Mouse (Mus musculus): ENCODE measurements around the gene Bloc1s6.

The Bloc1s6 gene

GRCm38 (mm10) chr2:122765071-122765793 lies 26.9 kb downstream of the Bloc1s6 start, which contains the start of gene Sqor:
Gene Sqor, plus strand, starts transcription at chr2:122765237.
- peak; percentile 63 to 68 for DNase-seq

DNA sequence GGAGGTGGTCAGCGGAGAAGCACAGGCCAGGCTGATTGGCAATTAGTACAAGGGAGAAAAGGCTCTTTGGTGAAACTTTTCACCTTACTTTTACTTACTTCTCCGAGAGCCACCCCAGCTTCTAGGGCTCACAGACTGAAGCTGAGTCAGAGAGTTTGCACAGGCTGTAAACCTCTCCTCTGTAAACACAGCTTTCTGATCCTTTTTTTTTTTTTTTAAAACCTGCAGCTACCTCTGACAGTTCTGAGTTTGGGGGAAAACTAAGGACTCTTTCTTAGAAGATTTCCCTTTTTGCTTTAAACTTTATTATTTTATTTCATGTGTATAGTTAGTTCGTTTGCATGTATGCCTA lies 27.5 kb downstream of the Bloc1s6 start:
- DNase-seq: no peak

DNA sequence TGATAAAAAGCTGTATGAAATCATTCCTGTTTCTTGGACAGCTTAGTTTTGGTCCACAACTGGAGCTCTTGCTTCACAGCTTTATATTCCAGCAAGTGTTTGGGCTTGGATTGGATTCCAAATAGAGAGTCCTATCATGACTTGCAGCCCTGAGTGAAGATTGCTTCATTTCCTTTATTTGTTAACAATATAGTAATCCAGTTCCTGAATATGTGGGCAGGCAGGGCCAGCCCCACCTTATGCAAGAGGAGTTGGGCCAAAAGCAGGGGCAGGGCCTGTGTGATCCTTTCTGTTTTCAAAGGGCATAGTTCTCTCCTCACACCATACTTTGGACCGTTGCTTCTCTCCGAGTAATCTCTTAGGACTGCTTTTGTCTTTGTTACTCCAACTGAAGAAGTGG lies 32.7 kb downstream of the Bloc1s6 start:
- no peak for DNase-seq

DNA sequence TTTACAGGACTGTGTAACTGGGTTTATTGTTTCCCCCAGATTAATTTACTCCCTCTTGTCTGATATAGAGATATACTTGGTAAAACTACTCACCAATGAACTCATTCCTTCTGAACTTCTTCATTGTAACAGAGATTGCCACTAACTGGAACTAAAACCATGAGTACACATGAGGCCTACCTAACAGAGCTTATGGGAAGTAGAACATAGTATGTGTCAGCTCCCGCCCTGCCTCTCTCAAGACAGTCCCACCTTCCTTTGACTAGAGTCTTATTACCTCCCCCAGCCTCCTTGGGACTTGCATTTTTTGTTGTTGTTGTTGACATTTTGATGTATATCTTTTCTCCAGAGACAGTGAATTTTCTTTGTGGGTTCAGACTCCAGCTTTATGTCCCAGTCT lies 34.6 kb downstream of the Bloc1s6 start:
- no peak for DNase-seq

GRCm38 (mm10) chr2:122775491-122775890 lies 37.2 kb downstream of the Bloc1s6 start:
- no peak for DNase-seq

- DNase-seq: no peak
These were observed 38.5 kb downstream of the Bloc1s6 start for GRCm38 (mm10) chr2:122776823-122777222.

DNA sequence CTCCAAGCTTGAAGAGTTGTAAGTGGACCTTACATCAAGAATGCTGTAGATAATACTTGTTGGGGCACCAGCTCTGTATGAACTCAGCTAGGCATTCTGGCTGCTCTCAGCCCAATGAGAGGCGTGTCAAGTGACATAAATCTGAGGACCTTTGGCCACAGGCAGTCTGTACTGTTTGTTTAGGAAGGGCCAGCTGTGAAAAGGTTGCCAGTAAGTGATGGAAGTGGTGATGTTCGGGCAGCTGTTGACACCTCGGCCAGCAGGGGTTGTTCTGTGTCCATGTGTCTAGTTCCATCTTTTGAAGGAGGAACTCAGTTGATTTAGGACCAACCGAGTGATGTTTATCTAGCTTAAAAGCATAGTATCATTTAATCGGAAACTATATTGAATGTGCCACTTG lies 41.7 kb downstream of the Bloc1s6 start:
- DNase-seq: no peak

DNA sequence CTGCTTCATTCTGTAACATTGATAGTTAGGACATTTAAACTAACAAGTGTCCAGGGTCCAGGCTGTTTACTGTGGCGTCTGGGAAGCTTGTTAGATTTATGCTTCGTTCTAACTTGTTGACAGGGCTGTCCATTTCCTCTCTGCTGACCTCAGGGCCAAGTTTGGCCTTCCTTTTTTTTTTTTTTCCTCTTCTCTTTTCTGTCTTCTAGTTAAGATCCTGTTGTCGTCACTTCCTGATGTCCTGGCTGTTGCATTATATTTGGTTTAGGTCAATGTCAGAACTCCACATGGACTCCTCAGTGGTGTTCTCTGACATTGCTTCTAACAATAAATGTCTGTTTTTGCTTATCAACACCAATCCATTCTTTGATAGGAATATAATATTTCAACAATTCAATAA lies 42.1 kb downstream of the Bloc1s6 start:
- DNase-seq: no peak

- DNase-seq: no peak
These were observed 43.5 kb downstream of the Bloc1s6 start for GRCm38 (mm10) chr2:122781590-122782356.

DNA sequence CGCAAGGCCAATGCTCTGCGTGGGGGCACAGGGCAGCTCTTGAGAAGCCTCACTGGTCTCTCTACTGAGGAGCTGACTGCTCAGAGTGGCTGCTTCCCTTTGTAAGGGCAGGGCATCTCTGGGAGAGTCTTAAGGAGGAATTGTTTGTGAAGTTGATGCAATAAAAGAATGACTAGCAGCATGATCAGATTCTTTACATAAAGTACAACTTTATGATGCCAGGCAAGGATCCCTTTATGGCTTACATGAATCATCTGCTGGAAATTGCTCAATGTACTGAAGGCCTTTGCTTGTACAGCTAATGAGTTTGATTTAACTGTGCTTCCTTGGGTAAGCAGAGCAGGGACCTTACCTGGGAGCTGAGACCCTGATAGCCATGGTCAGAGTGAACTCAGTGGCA lies 45.4 kb downstream of the Bloc1s6 start:
- DNase-seq: no peak

DNA sequence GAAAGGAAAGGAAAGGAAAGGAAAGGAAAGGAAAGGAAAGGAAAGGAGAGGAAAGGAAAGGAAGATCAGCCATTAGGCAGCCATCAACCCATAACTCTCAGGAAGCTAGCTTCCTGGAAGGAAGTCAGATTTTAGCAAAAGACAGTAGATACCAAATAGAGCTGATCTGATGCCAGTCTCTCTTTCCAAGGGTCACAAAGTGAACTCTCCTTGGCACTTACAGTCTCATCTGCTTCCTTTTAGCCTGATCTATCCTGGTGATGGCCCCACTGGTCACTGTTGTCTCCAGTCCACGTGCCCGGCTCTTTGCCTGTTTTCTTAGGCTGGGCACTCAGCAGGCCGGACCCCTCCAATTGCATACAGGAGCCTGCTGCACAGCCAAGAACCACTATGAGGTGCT lies 46.4 kb downstream of the Bloc1s6 start:
- DNase-seq: no peak

- DNase-seq: no peak
These were observed 47.9 kb downstream of the Bloc1s6 start for GRCm38 (mm10) chr2:122786167-122786566.

- DNase-seq: no peak
These were observed 51.0 kb downstream of the Bloc1s6 start for GRCm38 (mm10) chr2:122789311-122789710.

- DNase-seq: no peak
These were observed 51.4 kb downstream of the Bloc1s6 start for GRCm38 (mm10) chr2:122789730-122790129.

Measured in cerebellum, adult 18-20 months (tissue).